Mouse (Mus musculus): ENCODE measurements around the gene Mansc4. TPM values are rescaled to one million over a fixed set of nuclear protein-coding genes. Genes with fewer than 3 reads are reported as not detected.

Mansc4 gene
- polyA plus RNA-seq, 1 experiment = not detected

DNA sequence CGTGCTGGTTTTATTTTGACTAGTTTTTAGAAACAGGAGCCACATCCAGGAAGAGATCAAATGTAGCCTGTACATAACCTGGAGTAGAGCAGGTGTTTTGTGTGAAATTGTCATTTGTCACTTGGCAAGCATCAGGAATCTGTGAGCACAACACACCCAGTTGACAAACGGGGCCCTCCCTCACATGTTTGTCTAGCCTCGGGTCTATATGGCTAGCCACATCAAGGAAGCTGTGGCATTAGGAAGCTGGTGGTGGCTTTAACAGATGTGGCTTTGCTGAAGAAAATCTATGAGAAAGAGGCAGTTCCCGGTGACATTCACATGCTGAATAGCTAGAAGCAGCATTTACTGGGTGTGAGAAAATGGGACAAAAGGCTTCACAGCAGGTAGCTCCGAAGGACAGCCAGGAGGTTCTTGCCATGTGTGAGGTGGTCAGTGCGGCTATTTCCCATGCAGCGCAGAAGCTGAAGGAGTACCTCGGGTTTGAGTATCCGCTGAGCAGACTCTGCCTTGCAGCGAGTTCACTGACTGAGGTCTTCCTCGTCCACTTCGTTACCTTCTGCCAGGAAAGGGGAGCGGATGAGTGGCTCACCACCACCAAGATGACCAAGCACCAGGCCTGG lies 54.4 kb downstream of the Mansc4 start, which contains the start of gene Rep15:
TSS of gene Rep15 (plus strand) at position 282 of the 623 bp plus-strand sequence.
- Histone ChIP-seq H3K27ac (ENCODE audit: insufficient read depth, low read depth, low read length) (no peak within 1 kb of the TSS), H3K4me1 (ENCODE audit: control insufficient read depth, insufficient read depth, low read length) (no peaks in the 10 kb centered on the region), H3K4me3 (ENCODE audit: insufficient read depth, low read length) (no peak within 1 kb of the TSS)
- TF ChIP-seq POLR2A (IDR thresholded peaks at IDR 0.05; ENCODE audit: borderline replicate concordance, low read depth, low read length) (no peak), CTCF (IDR thresholded peaks at IDR 0.05; ENCODE audit: low read depth, low read length) (no peak)

DNA sequence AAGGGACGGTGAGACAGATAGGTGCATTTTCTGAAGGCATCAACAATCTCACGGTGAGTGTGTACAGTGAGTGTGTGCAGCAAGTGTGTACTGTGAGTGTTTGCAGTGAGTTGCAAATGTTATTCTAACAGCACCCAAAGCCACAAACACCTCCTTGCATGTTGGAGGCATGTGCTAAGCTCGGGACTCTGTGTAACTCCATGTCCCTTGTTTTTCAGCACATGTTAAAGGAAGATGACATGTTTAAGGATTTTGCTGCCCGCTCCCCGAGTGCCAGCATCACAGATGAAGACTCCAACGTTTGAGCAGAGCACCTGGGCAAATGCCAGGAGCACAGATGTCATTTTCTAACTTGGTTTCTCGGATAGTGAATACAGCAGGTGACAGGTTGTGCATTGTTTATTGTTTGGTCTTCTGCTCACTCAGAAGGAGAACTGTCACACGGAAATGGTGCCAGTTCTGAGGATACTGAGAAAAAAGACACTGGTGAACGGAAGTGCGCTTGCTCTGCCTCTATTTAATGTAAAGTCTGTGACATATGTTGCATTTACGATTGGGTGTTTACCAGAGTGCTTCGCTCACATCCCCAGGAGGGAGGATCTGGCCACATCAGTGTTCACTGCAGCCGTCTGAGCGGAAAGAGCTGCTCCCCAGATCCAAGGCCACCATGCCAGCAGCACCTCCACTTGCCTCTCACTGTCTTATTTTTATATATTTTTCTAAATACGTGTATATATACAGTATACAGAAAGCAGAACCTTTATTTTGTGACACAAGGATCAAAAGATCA lies 56.5 kb downstream of the Mansc4 start:
- no peak for TF ChIP-seq CTCF (IDR thresholded peaks at IDR 0.05; ENCODE audit: low read depth, low read length)
- no peak for TF ChIP-seq POLR2A (IDR thresholded peaks at IDR 0.05; ENCODE audit: borderline replicate concordance, low read depth, low read length)
- H3K4me1 ChIP-seq (ENCODE audit: control insufficient read depth, insufficient read depth, low read length) = no peaks in the 10 kb centered on the region
- no peak overlapping the region for H3K4me3 ChIP-seq (ENCODE audit: insufficient read depth, low read length)
- no peak overlapping the region for H3K27ac ChIP-seq (ENCODE audit: insufficient read depth, low read depth, low read length)

DNA sequence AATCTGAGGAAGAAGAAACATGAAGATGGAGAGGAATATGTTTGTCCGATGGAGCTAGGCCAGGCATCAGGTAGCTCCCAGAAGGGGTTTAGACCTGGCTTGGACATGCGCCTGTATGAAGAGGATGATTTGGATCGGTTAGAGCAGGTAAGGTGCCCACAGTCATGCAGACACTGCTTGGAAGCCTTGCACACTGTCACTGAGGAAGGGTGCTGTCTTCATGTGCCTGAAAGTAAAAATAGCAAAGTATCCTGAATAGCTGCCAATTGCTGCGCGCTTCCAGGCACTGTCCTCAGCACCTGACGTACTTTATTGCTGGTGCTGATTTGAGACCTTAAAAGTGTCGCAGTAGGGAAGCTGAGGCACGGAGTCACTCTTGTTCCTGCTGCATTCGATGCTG lies 57.2 kb downstream of the Mansc4 start:
- Histone ChIP-seq H3K27ac (ENCODE audit: insufficient read depth, low read depth, low read length) (no peak overlapping the region), H3K4me3 (ENCODE audit: insufficient read depth, low read length) (no peak overlapping the region), H3K4me1 (ENCODE audit: control insufficient read depth, insufficient read depth, low read length) (no peaks in the 10 kb centered on the region)
- no peak for TF ChIP-seq CTCF (IDR thresholded peaks at IDR 0.05; ENCODE audit: low read depth, low read length)
- TF ChIP-seq POLR2A (IDR thresholded peaks at IDR 0.05; ENCODE audit: borderline replicate concordance, low read depth, low read length) = no peak

DNA sequence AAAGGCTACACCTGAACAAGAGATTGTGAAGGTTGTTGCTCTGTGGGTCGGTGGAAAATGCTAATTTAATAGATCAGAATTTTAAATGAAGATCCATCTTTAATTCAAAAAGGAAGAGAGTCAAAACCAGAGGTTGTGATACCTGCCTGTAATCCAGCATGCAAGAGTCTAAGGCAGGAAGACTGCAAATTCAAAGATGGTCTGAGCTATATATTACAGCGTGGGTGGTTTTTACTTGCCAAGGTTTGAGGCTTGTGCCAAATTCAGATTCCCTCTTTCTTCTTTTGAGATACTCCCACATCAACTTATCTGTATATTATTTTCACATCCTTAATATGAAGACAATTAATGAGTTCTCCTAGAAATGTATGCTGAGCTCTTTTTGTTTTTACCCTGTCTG lies 58.4 kb downstream of the Mansc4 start:
- Histone ChIP-seq H3K27ac (ENCODE audit: insufficient read depth, low read depth, low read length) (no peak overlapping the region), H3K4me3 (ENCODE audit: insufficient read depth, low read length) (no peak overlapping the region), H3K4me1 (ENCODE audit: control insufficient read depth, insufficient read depth, low read length) (peaks cover 4% of the 10 kb centered on the region)
- TF ChIP-seq CTCF (IDR thresholded peaks at IDR 0.05; ENCODE audit: low read depth, low read length) (no peak), POLR2A (IDR thresholded peaks at IDR 0.05; ENCODE audit: borderline replicate concordance, low read depth, low read length) (no peak)

Other genes with a start within 250 kb of the Mansc4 start
- not detected in 2 replicates for gene Smco2, start 236.9 kb downstream of the Mansc4 start, polyA plus RNA-seq (2012; ENCODE audit: insufficient read depth, insufficient read length, missing spikeins)
- gene Ppfibp1, start 198.5 kb downstream of the Mansc4 start, polyA plus RNA-seq (2012; ENCODE audit: insufficient read depth, insufficient read length, missing spikeins) = 30.9 and 31.2 TPM in 2 replicates
- gene 1700034J05Rik, start 132.6 kb downstream of the Mansc4 start, polyA plus RNA-seq (2012; ENCODE audit: insufficient read depth, insufficient read length, missing spikeins) = not detected in 2 replicates
- not detected in 2 replicates for gene Rep15, start 54.4 kb downstream of the Mansc4 start, polyA plus RNA-seq (2012; ENCODE audit: insufficient read depth, insufficient read length, missing spikeins)
- gene Mrps35, start 44.3 kb downstream of the Mansc4 start, polyA plus RNA-seq (2012; ENCODE audit: insufficient read depth, insufficient read length, missing spikeins) = 43.3 and 49.8 TPM in 2 replicates
- gene Klhl42, start 4.3 kb upstream of the Mansc4 start, polyA plus RNA-seq (2012; ENCODE audit: insufficient read depth, insufficient read length, missing spikeins) = 5.1 and 6.4 TPM in 2 replicates
- not detected in 2 replicates for gene Pthlh, start 177.2 kb upstream of the Mansc4 start, polyA plus RNA-seq (2012; ENCODE audit: insufficient read depth, insufficient read length, missing spikeins)